In the genomic region with DNA sequence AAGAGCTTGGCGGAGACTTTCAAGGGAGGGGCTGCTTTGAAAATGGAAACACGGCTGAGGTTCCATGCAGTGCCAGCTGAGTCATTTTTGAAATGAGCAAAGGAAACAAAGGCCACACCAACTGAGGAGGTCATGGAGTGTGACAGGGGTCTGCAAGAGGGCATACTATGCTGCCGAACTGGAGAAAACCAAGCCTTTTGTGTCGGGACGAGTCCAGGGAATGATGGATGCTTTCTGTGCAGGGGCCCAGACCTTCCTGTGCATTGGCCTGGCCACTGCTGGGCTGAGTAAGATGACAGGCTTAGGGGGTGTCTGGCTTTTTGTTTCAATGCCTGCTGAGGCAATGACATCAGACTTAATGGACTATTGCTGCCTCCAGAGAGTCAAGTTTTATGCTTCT, we compare ENCODE assay signal across 17 mouse cellular contexts.
DNase-seq lines count a peak whose midpoint lies in the region; ATAC-seq and TF ChIP-seq lines count a peak whose summit lies in the region.
"Had no signal": no experiment of that assay in that cellular context is flagged by ENCODE, and none has a peak within 500 bp of the region (broad histone marks: within the 10 kb centered on the region; RNA-seq: fewer than 3 reads in every experiment).

No protein-coding gene starts in this region.

- TF ChIP-seq CTCF in liver, postnatal 0 days (IDR thresholded peaks at IDR 0.05; ENCODE audit: low read depth), result no peak

- no peak for TF ChIP-seq EP300 in liver, postnatal 0 days (IDR thresholded peaks at IDR 0.05; ENCODE audit: low read depth)

- H3K4me2 ChIP-seq in liver, embryonic 11.5 days, result no peak overlapping the region
- no peak overlapping the region for H3K4me2 ChIP-seq in liver, postnatal 0 days (ENCODE audit: low read depth, low read length)
- no peak overlapping the region for H3K4me2 ChIP-seq in forebrain, embryonic 15.5 days (replicated peaks)
- peak overlapping the region; percentile 26 for H3K4me2 ChIP-seq in midbrain, embryonic 12.5 days (replicated peaks)

- no peaks in the 10 kb centered on the region for H3K9me3 ChIP-seq in liver, embryonic 11.5 days (ENCODE audit: control insufficient read depth, low read length)
- no peaks in the 10 kb centered on the region for H3K9me3 ChIP-seq in liver, postnatal 0 days (ENCODE audit: low read length)
- H3K9me3 ChIP-seq in forebrain, embryonic 15.5 days, result no peaks in the 10 kb centered on the region
- H3K9me3 ChIP-seq in midbrain, embryonic 12.5 days, result no peaks in the 10 kb centered on the region

- no peaks in the 10 kb centered on the region for H3K27me3 ChIP-seq in liver, embryonic 11.5 days (replicated peaks; ENCODE audit: control insufficient read depth, insufficient read depth, low read length)
- no peaks in the 10 kb centered on the region for H3K27me3 ChIP-seq in liver, postnatal 0 days (ENCODE audit: insufficient read depth, low read length)
- no peaks in the 10 kb centered on the region for H3K27me3 ChIP-seq in forebrain, embryonic 15.5 days
- H3K27me3 ChIP-seq in midbrain, embryonic 12.5 days, result no peaks in the 10 kb centered on the region
- H3K27me3 ChIP-seq: Patski had no signal

- 0 out of 2 replicates have a peak overlapping the region, but pooled peaks have one; percentile 21 for H3K27ac ChIP-seq in liver, embryonic 11.5 days (ENCODE audit: low read depth, low read length)
- no peak overlapping the region for H3K27ac ChIP-seq in liver, postnatal 0 days (ENCODE audit: low read depth)
- peak overlapping the region; percentile 3; the same call in 1 of the 2 replicates for H3K27ac ChIP-seq in forebrain, embryonic 15.5 days (replicated peaks)
- H3K27ac ChIP-seq in midbrain, embryonic 12.5 days (replicated peaks), result peak overlapping the region; percentile 77

- H3K4me3 ChIP-seq in liver, embryonic 11.5 days (ENCODE audit: low read depth, low read length), result no peak overlapping the region
- no peak overlapping the region for H3K4me3 ChIP-seq in liver, postnatal 0 days (ENCODE audit: low read depth, low read length)
- H3K4me3 ChIP-seq in forebrain, embryonic 15.5 days, result no peak overlapping the region
- no peak overlapping the region for H3K4me3 ChIP-seq in midbrain, embryonic 12.5 days

- H3K36me3 ChIP-seq in liver, embryonic 11.5 days (ENCODE audit: control insufficient read depth, insufficient read depth, low read length), result no peaks in the 10 kb centered on the region
- H3K36me3 ChIP-seq in liver, postnatal 0 days (replicated peaks; ENCODE audit: insufficient read depth, low read length), result no peaks in the 10 kb centered on the region
- H3K36me3 ChIP-seq in forebrain, embryonic 15.5 days, result no peaks in the 10 kb centered on the region
- H3K36me3 ChIP-seq in midbrain, embryonic 12.5 days, result no peaks in the 10 kb centered on the region

- no peak overlapping the region for H3K9ac ChIP-seq in liver, embryonic 11.5 days (ENCODE audit: low read depth, low read length)
- no peak overlapping the region for H3K9ac ChIP-seq in liver, postnatal 0 days (replicated peaks)
- no peak overlapping the region for H3K9ac ChIP-seq in forebrain, embryonic 15.5 days (replicated peaks)
- H3K9ac ChIP-seq in midbrain, embryonic 12.5 days (replicated peaks), result no peak overlapping the region

- no peak for DNase-seq in liver, embryonic 11.5 days (ENCODE audit: low spot score)
- DNase-seq in liver, postnatal 0 days, result no peak
- peak; percentile 3 for DNase-seq in retina, postnatal 1 day
- DNase-seq in urinary bladder, postnatal 14 days (ENCODE audit: low spot score), result no peak
- DNase-seq in frontal cortex, postnatal 25 days (ENCODE audit: low spot score in 2 of 2), result no peak
- no peak for DNase-seq in thymus, postnatal 4 days
- DNase-seq: adrenal gland, postnatal 10 days; heart, postnatal 14 days; kidney, adult 18-20 months; layer of hippocampus, postnatal 36 days; liver; lung, postnatal 10 days; thymus, postnatal 36 days had no signal

- no peak for ATAC-seq in liver, embryonic 11.5 days (replicated peaks; ENCODE audit: low FRiP score)
- no peak for ATAC-seq in liver, postnatal 0 days
- ATAC-seq in forebrain, embryonic 15.5 days (replicated peaks), result no peak
- peak; percentile 76 for ATAC-seq in midbrain, embryonic 12.5 days (ENCODE audit: low FRiP score, low read depth)
- ATAC-seq: CD4-positive, CD25-positive, alpha-beta regulatory T cell, adult 4 months; Patski had no signal

- no peaks in the 10 kb centered on the region for H3K4me1 ChIP-seq in liver, embryonic 11.5 days (replicated peaks; ENCODE audit: control insufficient read depth, insufficient read depth, low read length)
- no peaks in the 10 kb centered on the region for H3K4me1 ChIP-seq in liver, postnatal 0 days (ENCODE audit: insufficient read depth)
- H3K4me1 ChIP-seq in forebrain, embryonic 15.5 days, result peaks cover 9% of the 10 kb centered on the region
- H3K4me1 ChIP-seq in midbrain, embryonic 12.5 days, result peaks cover 26% of the 10 kb centered on the region

- WGBS in liver, embryonic 11.5 days, result 54% methylated on average over 5 of the region's 5 CpGs
- WGBS in liver, postnatal 0 days (ENCODE audit: insufficient replicate concordance), result 47% methylated on average over 5 of the region's 5 CpGs
- 11% methylated on average over 5 of the region's 5 CpGs for WGBS in forebrain, embryonic 15.5 days
- 11% methylated on average over 5 of the region's 5 CpGs for WGBS in midbrain, embryonic 12.5 days
